Mouse (Mus musculus): ENCODE results near the gene Tmem266. TPM values are rescaled to one million over a fixed set of nuclear protein-coding genes. Genes with fewer than 3 reads are reported as not detected.

Gene Tmem266
- polyA plus RNA-seq (2015; fragmentation: Nextera tagmentation; extraction: Ambion mirVana): 0.13 TPM in 1 of 2 replicates, not detected in the other

- peak; percentile 78 for DNase-seq (ENCODE audit: low spot score)
Observed at GRCm38 (mm10) chr9:55326515-55327233, at the start of gene Tmem266, which contains the start of gene Nrg4. Gene Tmem266, plus strand, starts transcription at chr9:55326913. Gene Nrg4, minus strand, starts transcription at chr9:55326844.

- no peak for DNase-seq (ENCODE audit: low spot score)
Observed at GRCm38 (mm10) chr9:55277562-55277961, 49.2 kb upstream of the Tmem266 start.

- no peak for DNase-seq (ENCODE audit: low spot score)
Observed at GRCm38 (mm10) chr9:55279114-55279825, 47.4 kb upstream of the Tmem266 start.

GRCm38 (mm10) chr9:55283516-55283915 lies 43.2 kb upstream of the Tmem266 start:
- peak; percentile 17 for DNase-seq (ENCODE audit: low spot score)

GRCm38 (mm10) chr9:55285197-55285596 lies 41.5 kb upstream of the Tmem266 start:
- DNase-seq (ENCODE audit: low spot score): no peak

- DNase-seq (ENCODE audit: low spot score): no peak
Observed at GRCm38 (mm10) chr9:55289475-55290198, 37.1 kb upstream of the Tmem266 start.

- no peak for DNase-seq (ENCODE audit: low spot score)
Observed at GRCm38 (mm10) chr9:55291966-55292365, 34.7 kb upstream of the Tmem266 start.

- DNase-seq (ENCODE audit: low spot score): no peak
Observed at GRCm38 (mm10) chr9:55296221-55296620, 30.5 kb upstream of the Tmem266 start.

- no peak for DNase-seq (ENCODE audit: low spot score)
Observed at GRCm38 (mm10) chr9:55307066-55307465, 19.6 kb upstream of the Tmem266 start.

- DNase-seq (ENCODE audit: low spot score): peak; percentile 29
Observed at GRCm38 (mm10) chr9:55307557-55307956, 19.2 kb upstream of the Tmem266 start.

GRCm38 (mm10) chr9:55308455-55308854 lies 18.3 kb upstream of the Tmem266 start:
- DNase-seq (ENCODE audit: low spot score): no peak

GRCm38 (mm10) chr9:55311560-55311959 lies 15.2 kb upstream of the Tmem266 start:
- DNase-seq (ENCODE audit: low spot score): peak; percentile 72

- no peak for DNase-seq (ENCODE audit: low spot score)
Observed at GRCm38 (mm10) chr9:55313619-55314261, 13.0 kb upstream of the Tmem266 start.

GRCm38 (mm10) chr9:55322641-55323040 lies 4.1 kb upstream of the Tmem266 start:
- no peak for DNase-seq (ENCODE audit: low spot score)

- DNase-seq (ENCODE audit: low spot score): no peak
Observed at GRCm38 (mm10) chr9:55324085-55324484, 2.6 kb upstream of the Tmem266 start.

- DNase-seq (ENCODE audit: low spot score): no peak
Observed at GRCm38 (mm10) chr9:55324516-55324915, 2.2 kb upstream of the Tmem266 start.

- no peak for DNase-seq (ENCODE audit: low spot score)
Observed at GRCm38 (mm10) chr9:55325061-55325460, 1.7 kb upstream of the Tmem266 start.

GRCm38 (mm10) chr9:55325564-55326514 lies 874 bp upstream of the Tmem266 start:
- DNase-seq (ENCODE audit: low spot score): no peak

- DNase-seq (ENCODE audit: low spot score): peak; percentile 14
Observed at GRCm38 (mm10) chr9:55327234-55327615, 512 bp downstream of the Tmem266 start.

All from thymus, postnatal 0 days (tissue).